Mouse (Mus musculus): ENCODE results near the gene Cdk14. TPM values are rescaled to one million over a fixed set of nuclear protein-coding genes. Genes with fewer than 3 reads are reported as not detected.
"Not testable (repeated sequence)": the region's sequence is repeated elsewhere in the genome, so short reads cannot be mapped to it uniquely, and the experiment has no call there.

Cdk14 gene
- polyA plus RNA-seq, 2 experiments = 14.5 to 27.6 TPM

- no peaks in the 10 kb centered on the region for H3K36me3 ChIP-seq (ENCODE audit: control insufficient read depth, insufficient read depth, low read length)
- H3K4me3 ChIP-seq (replicated peaks; ENCODE audit: low read length) = no peak overlapping the region
- 84% methylated on average over 6 of the region's 6 CpGs for WGBS
- ATAC-seq (ENCODE audit: low FRiP score, low read depth) = no peak
- H3K4me1 ChIP-seq (ENCODE audit: control insufficient read depth, insufficient read depth, low read length) = 0 out of 2 replicates have a peak, but pooled peaks cover 3% of the 10 kb centered on the region
- no peaks in the 10 kb centered on the region for H3K27me3 ChIP-seq (ENCODE audit: control insufficient read depth, insufficient read depth, low read length)
- no peak overlapping the region for H3K4me2 ChIP-seq (replicated peaks; ENCODE audit: low read depth, low read length, severe bottlenecking)
- H3K9ac ChIP-seq (ENCODE audit: low read depth, low read length, severe bottlenecking) = no peak overlapping the region
- H3K9me3 ChIP-seq (ENCODE audit: control insufficient read depth, low read length) = no peaks in the 10 kb centered on the region
- no peak for DNase-seq (ENCODE audit: low spot score)
- no peak overlapping the region for H3K27ac ChIP-seq (replicated peaks; ENCODE audit: low read depth, low read length)
- no peak for TF ChIP-seq POLR2A (IDR thresholded peaks at IDR 0.05; ENCODE audit: borderline replicate concordance, extremely low read depth, insufficient read depth, insufficient read length)
Measured at GRCm38 (mm10) chr5:4924866-4925265, 495.2 kb downstream of the Cdk14 start.

GRCm38 (mm10) chr5:4918376-4918775 is 501.7 kb downstream of the Cdk14 start:
- H3K27me3 ChIP-seq (ENCODE audit: control insufficient read depth, insufficient read depth, low read length) = no peaks in the 10 kb centered on the region
- no peaks in the 10 kb centered on the region for H3K4me1 ChIP-seq (ENCODE audit: control insufficient read depth, insufficient read depth, low read length)
- TF ChIP-seq POLR2A (IDR thresholded peaks at IDR 0.05; ENCODE audit: borderline replicate concordance, extremely low read depth, insufficient read depth, insufficient read length) = no peak
- no peak overlapping the region for H3K4me2 ChIP-seq (replicated peaks; ENCODE audit: low read depth, low read length, severe bottlenecking)
- ATAC-seq (ENCODE audit: low FRiP score, low read depth) (peak; percentile 47; the same call in 1 of the 2 replicates), DNase-seq (ENCODE audit: low spot score) (peak; percentile 83)
- WGBS = 17% methylated on average over 6 of the region's 6 CpGs
- H3K27ac ChIP-seq (replicated peaks; ENCODE audit: low read depth, low read length) = no peak overlapping the region
- no peak overlapping the region for H3K4me3 ChIP-seq (replicated peaks; ENCODE audit: low read length)
- no peaks in the 10 kb centered on the region for H3K9me3 ChIP-seq (ENCODE audit: control insufficient read depth, low read length)
- no peak overlapping the region for H3K9ac ChIP-seq (ENCODE audit: low read depth, low read length, severe bottlenecking)
- H3K36me3 ChIP-seq (ENCODE audit: control insufficient read depth, insufficient read depth, low read length) = no peaks in the 10 kb centered on the region

DNA sequence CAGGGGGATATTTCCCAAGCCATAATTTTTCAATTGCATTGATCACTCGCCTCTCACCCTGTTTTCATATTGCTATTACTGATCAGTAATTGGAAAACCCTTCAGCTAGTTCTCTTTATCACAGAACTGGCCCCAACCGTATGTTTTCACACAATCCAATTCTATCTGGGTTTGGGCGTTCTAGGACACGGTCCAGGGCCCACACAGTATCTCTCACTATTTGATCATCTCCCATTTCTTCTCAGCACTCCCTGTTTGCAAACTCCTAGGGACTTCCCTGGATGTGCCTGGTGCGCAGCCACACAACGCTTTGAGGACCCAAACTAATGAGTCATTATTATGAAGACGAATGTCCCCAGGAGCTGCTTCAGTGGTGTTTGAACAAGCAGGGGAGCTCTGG is 502.4 kb downstream of the Cdk14 start:
- no peak for TF ChIP-seq POLR2A (IDR thresholded peaks at IDR 0.05; ENCODE audit: borderline replicate concordance, extremely low read depth, insufficient read depth, insufficient read length)
- Histone ChIP-seq H3K36me3 (ENCODE audit: control insufficient read depth, insufficient read depth, low read length) (no peaks in the 10 kb centered on the region), H3K27me3 (ENCODE audit: control insufficient read depth, insufficient read depth, low read length) (no peaks in the 10 kb centered on the region), H3K9me3 (ENCODE audit: control insufficient read depth, low read length) (no peaks in the 10 kb centered on the region), H3K4me1 (ENCODE audit: control insufficient read depth, insufficient read depth, low read length) (no peaks in the 10 kb centered on the region), H3K4me2 (replicated peaks; ENCODE audit: low read depth, low read length, severe bottlenecking) (no peak overlapping the region), H3K4me3 (replicated peaks; ENCODE audit: low read length) (no peak overlapping the region), H3K9ac (ENCODE audit: low read depth, low read length, severe bottlenecking) (no peak overlapping the region), H3K27ac (replicated peaks; ENCODE audit: low read depth, low read length) (no peak overlapping the region)
- 85% methylated on average over 7 of the region's 7 CpGs for WGBS
- DNase-seq (ENCODE audit: low spot score) (no peak), ATAC-seq (ENCODE audit: low FRiP score, low read depth) (no peak)

DNA sequence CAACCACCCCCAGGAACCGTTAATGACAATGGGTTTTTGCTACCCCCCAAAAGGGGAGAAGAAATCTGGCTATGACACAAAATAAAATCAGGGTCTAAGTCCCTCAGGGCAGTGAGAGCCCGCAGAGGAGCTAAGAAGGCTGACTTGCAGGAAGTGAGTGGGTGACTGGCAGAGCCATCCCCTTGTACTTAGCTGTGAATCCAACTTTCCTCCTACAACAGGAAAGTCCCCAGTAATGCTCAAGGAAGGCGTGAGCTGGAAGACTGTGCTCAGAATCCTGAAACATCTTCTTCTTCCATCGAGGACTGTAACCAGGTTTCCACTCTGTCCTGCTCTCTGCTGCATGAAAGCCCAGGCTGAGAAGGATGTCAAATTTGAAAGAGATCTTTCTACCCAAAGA is 502.8 kb downstream of the Cdk14 start:
- H3K4me2 ChIP-seq (replicated peaks; ENCODE audit: low read depth, low read length, severe bottlenecking) = no peak overlapping the region
- ATAC-seq (ENCODE audit: low FRiP score, low read depth) (no peak), DNase-seq (ENCODE audit: low spot score) (no peak)
- H3K4me3 ChIP-seq (replicated peaks; ENCODE audit: low read length) = no peak overlapping the region
- H3K36me3 ChIP-seq (ENCODE audit: control insufficient read depth, insufficient read depth, low read length) = no peaks in the 10 kb centered on the region
- no peak overlapping the region for H3K9ac ChIP-seq (ENCODE audit: low read depth, low read length, severe bottlenecking)
- no peak for TF ChIP-seq POLR2A (IDR thresholded peaks at IDR 0.05; ENCODE audit: borderline replicate concordance, extremely low read depth, insufficient read depth, insufficient read length)
- WGBS = 88% methylated on average over 4 of the region's 4 CpGs
- no peaks in the 10 kb centered on the region for H3K9me3 ChIP-seq (ENCODE audit: control insufficient read depth, low read length)
- no peaks in the 10 kb centered on the region for H3K27me3 ChIP-seq (ENCODE audit: control insufficient read depth, insufficient read depth, low read length)
- no peak overlapping the region for H3K27ac ChIP-seq (replicated peaks; ENCODE audit: low read depth, low read length)
- H3K4me1 ChIP-seq (ENCODE audit: control insufficient read depth, insufficient read depth, low read length) = no peaks in the 10 kb centered on the region; the same call in 1 of the 2 replicates

GRCm38 (mm10) chr5:4916390-4917273 is 503.5 kb downstream of the Cdk14 start:
- ATAC-seq (ENCODE audit: low FRiP score, low read depth) (no peak), DNase-seq (ENCODE audit: low spot score) (no peak)
- Histone ChIP-seq H3K9me3 (ENCODE audit: control insufficient read depth, low read length) (no peaks in the 10 kb centered on the region), H3K9ac (ENCODE audit: low read depth, low read length, severe bottlenecking) (no peak overlapping the region), H3K4me1 (ENCODE audit: control insufficient read depth, insufficient read depth, low read length) (no peaks in the 10 kb centered on the region; the same call in 1 of the 2 replicates), H3K4me2 (replicated peaks; ENCODE audit: low read depth, low read length, severe bottlenecking) (no peak overlapping the region), H3K36me3 (ENCODE audit: control insufficient read depth, insufficient read depth, low read length) (no peaks in the 10 kb centered on the region), H3K27me3 (ENCODE audit: control insufficient read depth, insufficient read depth, low read length) (no peaks in the 10 kb centered on the region), H3K27ac (replicated peaks; ENCODE audit: low read depth, low read length) (no peak overlapping the region), H3K4me3 (replicated peaks; ENCODE audit: low read length) (no peak overlapping the region)
- TF ChIP-seq POLR2A (IDR thresholded peaks at IDR 0.05; ENCODE audit: borderline replicate concordance, extremely low read depth, insufficient read depth, insufficient read length) = no peak
- 80% methylated on average over 10 of the region's 10 CpGs for WGBS

- not testable (repeated sequence) for DNase-seq (ENCODE audit: low spot score); H3K27ac ChIP-seq (replicated peaks; ENCODE audit: low read depth, low read length); H3K27me3 ChIP-seq (ENCODE audit: control insufficient read depth, insufficient read depth, low read length); H3K9me3 ChIP-seq (ENCODE audit: control insufficient read depth, low read length); H3K9ac ChIP-seq (ENCODE audit: low read depth, low read length, severe bottlenecking); ATAC-seq (ENCODE audit: low FRiP score, low read depth); H3K4me3 ChIP-seq (replicated peaks; ENCODE audit: low read length); H3K4me2 ChIP-seq (replicated peaks; ENCODE audit: low read depth, low read length, severe bottlenecking); H3K36me3 ChIP-seq (ENCODE audit: control insufficient read depth, insufficient read depth, low read length); H3K4me1 ChIP-seq (ENCODE audit: control insufficient read depth, insufficient read depth, low read length)
- 81% methylated on average over 3 of the region's 3 CpGs for WGBS
Measured at GRCm38 (mm10) chr5:4904911-4905310, 515.2 kb downstream of the Cdk14 start.

All from limb, embryonic 14.5 days (tissue).